Mouse (Mus musculus): Measurements from ENCODE around the gene Cd63. TPM values are rescaled to one million over a fixed set of nuclear protein-coding genes. Genes with fewer than 3 reads are reported as not detected.

Gene Cd63
- total RNA-seq, 2 experiments from 2014 or later = 103 to 142 TPM

- no peak for DNase-seq
Observed at GRCm38 (mm10) chr10:128928356-128928755, 27.6 kb downstream of the Cd63 start.

- no peak for DNase-seq
Observed at GRCm38 (mm10) chr10:128929638-128930378, 29.0 kb downstream of the Cd63 start.

- DNase-seq = peak; percentile 74
Observed at GRCm38 (mm10) chr10:128931441-128931840, 30.7 kb downstream of the Cd63 start.

- DNase-seq = peak; percentile 64
Observed at GRCm38 (mm10) chr10:128933574-128933973, 32.8 kb downstream of the Cd63 start, which contains the start of gene Itga7. TSS of gene Itga7 (plus strand) at chr10:128933818.

- DNase-seq = no peak
Observed at GRCm38 (mm10) chr10:128933976-128934721, 33.4 kb downstream of the Cd63 start.

- no peak for DNase-seq
Observed at GRCm38 (mm10) chr10:128934997-128935787, 34.4 kb downstream of the Cd63 start.

GRCm38 (mm10) chr10:128935826-128936440 lies 35.1 kb downstream of the Cd63 start:
- peak; percentile 72 for DNase-seq

GRCm38 (mm10) chr10:128937756-128938390 lies 37.1 kb downstream of the Cd63 start:
- DNase-seq = peak; percentile 53

- peak; percentile 91 for DNase-seq
Observed at GRCm38 (mm10) chr10:128938457-128938856, 37.7 kb downstream of the Cd63 start.

GRCm38 (mm10) chr10:128938974-128939373 lies 38.2 kb downstream of the Cd63 start:
- no peak for DNase-seq

- DNase-seq = no peak
Observed at GRCm38 (mm10) chr10:128940475-128941061, 39.8 kb downstream of the Cd63 start.

GRCm38 (mm10) chr10:128945675-128946074 lies 44.9 kb downstream of the Cd63 start:
- DNase-seq = peak; percentile 51

- DNase-seq = no peak
Observed at GRCm38 (mm10) chr10:128947496-128947895, 46.7 kb downstream of the Cd63 start.

- no peak for DNase-seq
Observed at GRCm38 (mm10) chr10:128950208-128950887, 49.6 kb downstream of the Cd63 start.

GRCm38 (mm10) chr10:128958340-128958739 lies 57.6 kb downstream of the Cd63 start:
- no peak for DNase-seq

GRCm38 (mm10) chr10:128960142-128960541 lies 59.4 kb downstream of the Cd63 start:
- DNase-seq = no peak

GRCm38 (mm10) chr10:128960590-128961584 lies 60.1 kb downstream of the Cd63 start, which contains the start of gene Mettl7b:
TSS of gene Mettl7b (minus strand) at chr10:128960988.
- DNase-seq = no peak
